Mouse (Mus musculus) urinary bladder, postnatal 0 days (tissue): Measurements from ENCODE around the gene Rpl23a. TPM values are rescaled to one million over a fixed set of nuclear protein-coding genes. Genes with fewer than 3 reads are reported as not detected.

Experiments used
- microRNA-seq: library from miRNA; unstranded; fragments of <30 nt; microRNA quantifications from one replicate; pipeline ENCODE4, GENCODE M21; 2016
- polyA plus RNA-seq: library from polyadenylated mRNA; unstranded; fragments of >200 nt; fragmentation: Nextera tagmentation; extraction: Ambion mirVana; gene quantifications from 2 replicates; pipeline ENCODE4 v1.2.1, GENCODE M21; 2015

Gene Rpl23a
- polyA plus RNA-seq = 1,049 and 1,108 TPM in 2 replicates

GRCm38 (mm10) chr11:78182961-78183844, at the start of gene Rpl23a:
Gene Rpl23a (minus strand): TSS chr11:78183584.

DNA sequence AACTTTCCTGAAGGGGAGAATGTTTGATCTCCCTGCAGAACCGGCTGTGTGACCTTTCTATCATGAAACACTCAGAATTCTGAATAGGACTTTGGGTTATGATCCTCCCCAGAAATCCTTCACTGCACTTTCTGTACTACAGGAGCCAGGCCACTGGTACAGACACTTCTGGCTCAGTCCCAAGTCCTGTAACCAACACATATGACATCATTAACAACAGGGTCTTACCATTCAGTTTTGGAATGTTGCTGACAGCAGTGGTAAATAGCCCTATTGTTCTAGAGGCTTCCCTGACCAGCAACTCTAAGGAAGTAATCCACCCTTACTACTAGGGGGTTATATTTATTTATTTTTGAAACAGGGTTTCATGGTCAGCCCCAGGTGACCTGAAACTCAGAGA, 9.7 kb upstream of the Rpl23a start, which contains the start of gene Proca1:
Gene Proca1 (plus strand): TSS at position 280 of the 400 bp plus-strand sequence.

DNA sequence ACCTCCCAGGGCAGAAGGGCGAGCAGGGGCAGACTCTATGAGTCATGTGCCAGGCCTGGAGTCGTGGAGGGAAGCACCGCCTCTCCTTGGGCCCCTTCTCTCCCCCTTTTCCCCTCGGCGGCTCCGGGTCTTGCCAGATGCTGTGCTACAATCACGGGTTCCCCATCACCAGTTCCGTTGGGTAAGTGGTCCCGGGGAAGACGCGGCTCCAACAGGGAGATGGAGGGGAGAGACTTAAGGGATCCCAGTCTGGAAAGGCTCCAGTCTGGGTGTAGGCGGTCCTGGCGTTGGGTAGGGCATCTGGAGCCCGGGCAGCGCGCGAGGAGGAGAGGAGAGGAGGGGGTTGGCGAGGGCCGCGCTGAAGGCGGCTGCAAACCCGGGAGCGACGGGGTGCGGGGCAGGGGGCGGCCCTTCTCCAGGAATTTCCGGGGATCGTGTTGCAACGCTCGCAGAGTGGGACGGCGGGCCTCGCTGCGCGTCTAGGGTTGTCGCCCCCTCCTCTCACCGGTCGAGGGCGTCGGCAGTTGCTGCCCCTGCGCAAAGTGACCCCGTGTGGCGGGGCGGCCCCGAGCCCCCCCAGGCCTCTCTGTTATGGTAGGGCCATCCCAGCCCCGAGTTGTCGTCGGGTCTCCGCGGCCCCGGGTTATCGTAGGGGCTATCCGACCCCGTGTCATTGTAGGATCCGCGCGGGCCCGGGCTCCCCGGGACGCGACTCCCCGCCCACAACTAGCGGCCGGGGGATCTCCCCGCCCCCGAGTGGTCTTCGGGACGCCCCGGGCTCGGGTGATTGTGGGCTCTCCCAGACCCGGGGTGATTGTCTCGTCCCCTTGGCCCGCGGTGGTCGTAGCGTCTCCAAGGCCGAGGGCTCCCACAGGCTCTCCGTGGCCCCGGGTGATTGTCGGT, 5.2 kb upstream of the Rpl23a start, which contains the start of gene Rab34:
Gene Rab34 (plus strand): TSS at position 100 of the 903 bp plus-strand sequence.

GRCm38 (mm10) chr11:78176402-78176862, 7.0 kb downstream of the Rpl23a start, which contains the start of the genes Nek8 and Tlcd1:
Gene Nek8 (minus strand): TSS chr11:78176675.
Gene Tlcd1 (plus strand): TSS chr11:78176711.

DNA sequence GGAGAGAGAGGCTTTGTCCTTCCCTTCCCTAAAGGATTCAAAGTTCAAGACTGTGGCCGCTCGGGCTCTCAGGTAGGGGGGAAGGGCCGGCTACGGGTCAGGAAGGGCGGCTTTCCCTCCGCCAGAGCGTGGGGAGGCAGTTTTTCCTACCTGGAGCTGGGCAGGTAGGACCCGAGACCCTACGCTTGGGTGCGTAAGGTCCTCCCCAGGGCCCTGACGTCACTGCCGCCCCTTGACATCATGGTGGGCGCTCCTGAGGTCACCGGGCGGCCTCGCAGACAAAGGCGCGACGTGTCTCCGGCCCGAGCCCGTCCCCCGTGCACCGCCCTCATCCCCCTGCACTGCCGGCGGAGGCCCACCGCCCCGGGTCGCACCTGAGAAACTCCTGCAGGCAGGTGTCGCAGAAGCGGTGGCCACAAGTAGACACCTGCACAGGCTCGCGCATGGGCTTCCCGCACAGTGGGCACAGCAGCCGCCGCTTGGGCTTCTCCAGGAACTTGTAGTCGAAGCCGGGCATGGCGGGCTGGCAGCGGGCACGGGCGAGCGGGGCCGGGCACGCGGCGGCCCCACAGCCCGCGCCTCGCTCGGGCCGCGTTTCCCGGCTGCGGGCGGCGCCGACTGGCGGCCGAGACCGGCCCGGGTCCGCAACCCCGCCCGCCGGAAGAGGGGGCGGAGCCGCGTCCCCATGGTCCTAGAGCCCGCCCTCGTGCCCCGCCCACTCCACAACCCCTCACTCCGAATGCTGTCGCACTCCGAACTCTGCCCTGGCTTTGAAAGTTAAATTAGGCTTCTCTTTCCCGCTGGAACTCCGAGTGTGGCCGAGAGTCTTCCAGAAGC, 18.2 kb downstream of the Rpl23a start, which contains the start of gene Traf4:
Gene Traf4 (minus strand): TSS at position 666 of the 837 bp plus-strand sequence.

Small RNAs within 50 kb of the gene (microRNA-seq; reads per million reads assigned to microRNA genes)
- not detected for gene Mir7653

Other genes with a start within 250 kb of the Rpl23a start
- 10.0 and 12.4 TPM in 2 replicates for gene Phf12, start 200.8 kb downstream of the Rpl23a start, polyA plus RNA-seq
- 8.7 and 9.8 TPM in 2 replicates for gene Dhrs13, start 151.3 kb downstream of the Rpl23a start, polyA plus RNA-seq
- gene Flot2, start 145.7 kb downstream of the Rpl23a start, polyA plus RNA-seq = 99.5 and 107 TPM in 2 replicates
- gene Eral1, start 103.2 kb downstream of the Rpl23a start, polyA plus RNA-seq = 15.0 and 15.4 TPM in 2 replicates
- 10.2 and 10.3 TPM in 2 replicates for gene Fam222b, start 88.9 kb downstream of the Rpl23a start, polyA plus RNA-seq
- 16.6 and 16.7 TPM in 2 replicates for gene Traf4, start 18.0 kb downstream of the Rpl23a start, polyA plus RNA-seq
- 11.1 and 11.4 TPM in 2 replicates for gene Nek8, start 6.9 kb downstream of the Rpl23a start, polyA plus RNA-seq
- gene Tlcd1, start 6.9 kb downstream of the Rpl23a start, polyA plus RNA-seq = 15.2 and 16.2 TPM in 2 replicates
- 90.4 and 94.1 TPM in 2 replicates for gene Rab34, start 4.8 kb upstream of the Rpl23a start, polyA plus RNA-seq
- gene Proca1, start 9.8 kb upstream of the Rpl23a start, polyA plus RNA-seq = 1.9 and 2.5 TPM in 2 replicates
- 82.5 and 98.5 TPM in 2 replicates for gene Sdf2, start 62.2 kb upstream of the Rpl23a start, polyA plus RNA-seq
- gene Supt6, start 62.4 kb upstream of the Rpl23a start, polyA plus RNA-seq = 14.5 and 14.6 TPM in 2 replicates
- 59.6 and 69.9 TPM in 2 replicates for gene 2610507B11Rik, start 78.2 kb upstream of the Rpl23a start, polyA plus RNA-seq
- gene BC030499, start 107.3 kb upstream of the Rpl23a start, polyA plus RNA-seq = 0.21 and 0.30 TPM in 2 replicates
- gene Spag5, start 117.9 kb upstream of the Rpl23a start, polyA plus RNA-seq = 4.7 and 7.4 TPM in 2 replicates
- 8.1 and 10.6 TPM in 2 replicates for gene Aldoc, start 139.4 kb upstream of the Rpl23a start, polyA plus RNA-seq
- 41.8 and 43.6 TPM in 2 replicates for gene Pigs, start 144.8 kb upstream of the Rpl23a start, polyA plus RNA-seq
- 69.4 and 71.4 TPM in 2 replicates for gene Unc119, start 159.9 kb upstream of the Rpl23a start, polyA plus RNA-seq
- gene Foxn1, start 203.0 kb upstream of the Rpl23a start, polyA plus RNA-seq = 0.07 TPM in 1 of 2 replicates, not detected in the other
- gene Slc13a2, start 238.6 kb upstream of the Rpl23a start, polyA plus RNA-seq = not detected in 2 replicates